In the genomic region with DNA sequence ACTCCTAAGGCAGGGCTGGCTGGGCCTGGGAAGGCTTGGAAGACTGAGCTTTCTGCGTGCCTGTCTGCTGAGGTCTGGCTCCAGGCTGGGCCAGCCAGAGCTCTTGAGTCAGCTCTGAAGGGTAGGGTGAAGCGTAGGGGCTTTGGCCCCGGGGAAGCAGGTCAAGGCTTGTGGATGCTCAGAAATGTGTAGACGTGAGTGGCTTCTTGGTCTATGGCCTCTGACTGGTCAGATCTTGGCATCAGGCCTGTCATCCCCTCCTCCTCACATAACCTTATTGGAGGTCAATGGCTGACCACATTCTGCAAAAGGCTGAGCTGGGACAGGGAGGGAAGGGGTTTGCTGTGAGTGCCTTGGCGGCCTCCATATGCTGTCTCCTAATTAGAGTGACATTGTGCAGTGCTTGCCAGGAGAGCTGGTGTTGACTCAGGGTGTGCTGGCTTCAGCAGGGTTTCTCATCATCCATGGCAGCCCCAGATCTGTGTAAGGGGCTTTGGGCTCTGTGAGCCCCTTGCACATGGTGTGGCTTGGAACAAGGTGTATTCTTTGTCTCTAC, we compare ENCODE assay signal across 22 mouse cellular contexts. TPM values are rescaled to one million over a fixed set of nuclear protein-coding genes. Genes with fewer than 3 reads are reported as not detected.
DNase-seq lines count a peak whose midpoint lies in the region; ATAC-seq lines count a peak whose summit lies in the region.
"Had no signal": no experiment of that assay in that cellular context is flagged by ENCODE, and none has a peak within 500 bp of the region (broad histone marks: within the 10 kb centered on the region; RNA-seq: fewer than 3 reads in every experiment).

No protein-coding gene starts in this region.

- H3K4me1 ChIP-seq in kidney, embryonic 16.5 days (ENCODE audit: insufficient read depth, low read length) = peaks cover 5% of the 10 kb centered on the region; the same call in 1 of the 2 replicates
- no peaks in the 10 kb centered on the region for H3K4me1 ChIP-seq in midbrain, embryonic 10.5 days
- H3K4me1 ChIP-seq: forebrain, embryonic 13.5 days; midbrain, embryonic 15.5 days had no signal

- no peak overlapping the region for H3K9ac ChIP-seq in kidney, embryonic 16.5 days (replicated peaks; ENCODE audit: low read length)
- H3K9ac ChIP-seq: forebrain, embryonic 13.5 days; kidney, embryonic 15.5 days; lung, embryonic 14.5 days; midbrain, embryonic 15.5 days had no signal

- ATAC-seq in kidney, embryonic 16.5 days (ENCODE audit: low FRiP score, low TSS enrichment) = no peak
- ATAC-seq: forebrain, embryonic 13.5 days; midbrain, embryonic 15.5 days had no signal

- H3K4me3 ChIP-seq in kidney, embryonic 16.5 days (ENCODE audit: low read length) = no peak overlapping the region
- H3K4me3 ChIP-seq in midbrain, embryonic 10.5 days = no peak overlapping the region
- H3K4me3 ChIP-seq: forebrain, embryonic 13.5 days; kidney, embryonic 15.5 days; midbrain, embryonic 15.5 days had no signal

- H3K9me3 ChIP-seq in kidney, embryonic 16.5 days (ENCODE audit: low read length) = no peaks in the 10 kb centered on the region
- H3K9me3 ChIP-seq in midbrain, embryonic 10.5 days (replicated peaks) = no peaks in the 10 kb centered on the region
- H3K9me3 ChIP-seq: forebrain, embryonic 13.5 days; kidney, embryonic 15.5 days; midbrain, embryonic 15.5 days had no signal

- no peak overlapping the region for H3K4me2 ChIP-seq in kidney, embryonic 16.5 days (replicated peaks; ENCODE audit: low read depth, low read length)
- H3K4me2 ChIP-seq: forebrain, embryonic 13.5 days; kidney, embryonic 15.5 days; lung, embryonic 14.5 days; midbrain, embryonic 15.5 days had no signal

- WGBS in kidney, embryonic 16.5 days = 71% methylated on average over 5 of the region's 5 CpGs
- 86% methylated on average over 5 of the region's 5 CpGs for whole genome bisulfite sequencing in midbrain, embryonic 10.5 days

- H3K36me3 ChIP-seq in kidney, embryonic 16.5 days (ENCODE audit: insufficient read depth, low read length) = no peaks in the 10 kb centered on the region
- no peaks in the 10 kb centered on the region for H3K36me3 ChIP-seq in midbrain, embryonic 10.5 days
- H3K36me3 ChIP-seq: kidney, embryonic 15.5 days; midbrain, embryonic 15.5 days had no signal

- H3K27me3 ChIP-seq in kidney, embryonic 16.5 days (ENCODE audit: insufficient read depth, low read length) = no peaks in the 10 kb centered on the region
- H3K27me3 ChIP-seq in midbrain, embryonic 10.5 days (ENCODE audit: low read depth, poor library complexity, severe bottlenecking) = no peaks in the 10 kb centered on the region
- H3K27me3 ChIP-seq: forebrain, embryonic 13.5 days; kidney, embryonic 15.5 days; midbrain, embryonic 15.5 days had no signal

- DNase-seq in kidney, postnatal 36 days = peak; percentile 37 to 43
- DNase-seq in MN1 (ENCODE audit: low spot score) (peak; percentile 18), NIH3T3 (ENCODE audit: low read depth) (peak; percentile 30), adipocyte (ENCODE audit: low spot score) (no peak)
- peak; percentile 8 for DNase-seq in fibroblast of lung, adult 2 months (ENCODE audit: low read depth)
- DNase-seq in ovary, postnatal 14 days (ENCODE audit: low spot score) = no peak
- no peak for DNase-seq in midbrain, embryonic 10.5 days (ENCODE audit: low spot score)
- DNase-seq: cerebellum, postnatal 14 days; embryo, embryonic 11 days; gastrocnemius, postnatal 36 days; left cerebral cortex, postnatal 4 days; lung, embryonic 14.5 days; right cerebral cortex, adult 18-20 months; spleen, adult 18-20 months had no signal

- no peak overlapping the region for H3K27ac ChIP-seq in kidney, embryonic 16.5 days (ENCODE audit: low read length)
- H3K27ac ChIP-seq in midbrain, embryonic 10.5 days (replicated peaks) = no peak overlapping the region
- H3K27ac ChIP-seq: forebrain, embryonic 13.5 days; kidney, embryonic 15.5 days; macrophage; midbrain, embryonic 15.5 days had no signal

RNA-seq across cellular contexts. Expression of a gene that starts 30.3 kb away (rescaled TPM):
- 0.22 and 0.40 TPM in 2 replicates for polyA plus RNA-seq in kidney, embryonic 16.5 days (2015; fragmentation: Nextera tagmentation; extraction: Ambion mirVana)
- polyA plus RNA-seq in midbrain, embryonic 10.5 days (2016; fragmentation: Nextera tagmentation; extraction: Ambion mirVana) = 0.10 and 0.29 TPM in 2 replicates
- polyA plus RNA-seq: macrophage had no signal

RNA-seq across cellular contexts. Expression of a gene that starts 31.7 kb away (rescaled TPM):
- polyA plus RNA-seq in kidney, embryonic 16.5 days (2015; fragmentation: Nextera tagmentation; extraction: Ambion mirVana) = 7.2 and 7.8 TPM in 2 replicates
- polyA plus RNA-seq in midbrain, embryonic 10.5 days (2016; fragmentation: Nextera tagmentation; extraction: Ambion mirVana) = 2.6 and 2.8 TPM in 2 replicates
- polyA plus RNA-seq: lung, embryonic 14.5 days; macrophage had no signal

RNA-seq across cellular contexts. Expression of a gene that starts 49.7 kb away (rescaled TPM):
- polyA plus RNA-seq in kidney, embryonic 16.5 days (2015; fragmentation: Nextera tagmentation; extraction: Ambion mirVana) = 37.0 and 39.0 TPM in 2 replicates
- 23.0 and 27.7 TPM in 2 replicates for polyA plus RNA-seq in midbrain, embryonic 10.5 days (2016; fragmentation: Nextera tagmentation; extraction: Ambion mirVana)

RNA-seq across cellular contexts. Expression of a gene that starts 56.2 kb away (rescaled TPM):
- polyA plus RNA-seq in kidney, embryonic 16.5 days (2015; fragmentation: Nextera tagmentation; extraction: Ambion mirVana) = not detected in 2 replicates
- polyA plus RNA-seq in midbrain, embryonic 10.5 days (2016; fragmentation: Nextera tagmentation; extraction: Ambion mirVana) = not detected in 2 replicates
- polyA plus RNA-seq: forebrain, embryonic 13.5 days; heart, embryonic 14.5 days; hindbrain, embryonic 11.5 days; kidney, embryonic 15.5 days; lung, embryonic 14.5 days; macrophage; midbrain, embryonic 15.5 days; testis, adult 2 months had no signal

RNA-seq across cellular contexts. Expression of a gene that starts 58.7 kb away (rescaled TPM):
- 7.8 and 8.3 TPM in 2 replicates for polyA plus RNA-seq in kidney, embryonic 16.5 days (2015; fragmentation: Nextera tagmentation; extraction: Ambion mirVana)
- 3.2 and 3.9 TPM in 2 replicates for polyA plus RNA-seq in midbrain, embryonic 10.5 days (2016; fragmentation: Nextera tagmentation; extraction: Ambion mirVana)

Comparison
In these comparisons a context has a peak if more than half of its experiments do, and no peak if none do; other contexts are left out.
1. DNase-seq: peak in kidney, postnatal 36 days (2 of 2), MN1 (single experiment), NIH3T3 (single experiment) and fibroblast of lung, adult 2 months (single experiment); none in ovary, postnatal 14 days (single experiment), midbrain, embryonic 10.5 days (single experiment) and adipocyte (single experiment).